Mouse (Mus musculus) G1E-ER4 (cell line): Measurements from ENCODE around the gene Taf1d. TPM values are rescaled to one million over a fixed set of nuclear protein-coding genes. Genes with fewer than 3 reads are reported as not detected.

Experiments used
- GATA1 ChIP-seq: IDR thresholded peaks from one replicate; pipeline ENCODE4 v1.8.0; 2012; ENCODE audit warnings: low read length, inconsistent platforms
- polyA plus RNA-seq: library from polyadenylated mRNA; stranded (reverse); fragments of >175 nt; gene quantifications from 2 replicates; pipeline ENCODE4 v1.2.3, GENCODE M21; 2012

Taf1d gene
- polyA plus RNA-seq, 1 experiment: 12.0 TPM

DNA sequence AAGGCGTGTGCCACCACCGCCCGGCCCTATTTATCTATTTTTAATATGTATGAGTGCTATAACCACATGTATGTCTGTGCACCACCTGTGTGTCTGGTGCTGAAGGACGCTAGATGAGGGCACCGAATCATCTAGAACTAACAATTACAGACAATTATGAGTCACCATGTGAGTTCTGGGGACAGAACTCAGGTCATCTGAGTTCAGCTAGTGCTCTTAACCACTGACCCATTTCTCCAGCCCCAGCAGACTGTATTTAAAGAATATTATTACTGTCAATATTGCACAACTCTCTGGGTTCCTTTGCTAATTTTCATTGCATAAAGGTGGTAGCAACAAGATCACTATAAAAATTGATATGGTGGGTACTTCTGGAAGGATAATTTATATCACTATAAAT lies 6.0 kb upstream of the Taf1d start:
- no peak for TF ChIP-seq GATA1

- no peak for TF ChIP-seq GATA1
Observed at GRCm38 (mm10) chr9:15301399-15301798, 4.6 kb upstream of the Taf1d start.

DNA sequence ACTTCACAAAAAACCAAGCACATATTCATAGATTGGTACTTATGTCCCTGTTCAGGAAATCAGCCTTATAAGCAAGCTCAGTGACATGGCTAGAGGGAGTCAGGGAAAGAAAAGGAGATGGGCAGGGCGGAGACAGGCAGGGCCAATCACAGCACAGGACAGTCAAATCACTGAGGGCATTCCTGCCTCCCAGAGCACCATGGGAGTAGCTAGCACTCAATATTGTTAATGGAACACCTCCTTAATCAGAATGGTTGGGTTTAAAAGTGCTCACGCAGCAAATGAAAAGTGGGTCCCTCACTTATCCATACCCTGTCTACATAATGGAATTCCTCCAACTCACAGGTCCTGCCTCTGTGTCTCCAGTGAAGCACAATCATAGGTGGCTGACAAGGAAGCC lies 3.1 kb upstream of the Taf1d start:
- no peak for TF ChIP-seq GATA1

GRCm38 (mm10) chr9:15306398-15307119 lies 545 bp downstream of the Taf1d start, which contains the start of gene 4931406C07Rik:
Gene 4931406C07Rik, minus strand, starts transcription at chr9:15306448.
- no peak for TF ChIP-seq GATA1

DNA sequence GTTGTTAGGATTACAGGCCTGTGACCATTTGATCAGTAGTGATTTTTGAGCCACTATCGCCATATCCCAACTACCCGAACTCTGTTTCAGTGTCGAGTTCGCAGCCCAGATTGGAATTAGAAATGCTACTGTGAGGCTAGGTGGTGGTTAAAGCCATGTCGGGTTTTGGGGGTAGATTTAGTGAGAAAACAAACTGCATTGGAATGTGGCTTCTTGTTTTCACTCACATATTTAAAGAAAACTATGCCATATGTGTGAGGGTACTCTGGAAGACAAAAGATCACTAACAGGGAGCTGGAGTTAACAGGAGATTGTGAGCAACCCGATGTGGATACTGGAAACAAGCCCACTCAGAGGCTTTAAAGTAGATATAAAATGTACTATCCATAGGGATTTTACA lies 1.2 kb downstream of the Taf1d start:
- TF ChIP-seq GATA1: no peak

DNA sequence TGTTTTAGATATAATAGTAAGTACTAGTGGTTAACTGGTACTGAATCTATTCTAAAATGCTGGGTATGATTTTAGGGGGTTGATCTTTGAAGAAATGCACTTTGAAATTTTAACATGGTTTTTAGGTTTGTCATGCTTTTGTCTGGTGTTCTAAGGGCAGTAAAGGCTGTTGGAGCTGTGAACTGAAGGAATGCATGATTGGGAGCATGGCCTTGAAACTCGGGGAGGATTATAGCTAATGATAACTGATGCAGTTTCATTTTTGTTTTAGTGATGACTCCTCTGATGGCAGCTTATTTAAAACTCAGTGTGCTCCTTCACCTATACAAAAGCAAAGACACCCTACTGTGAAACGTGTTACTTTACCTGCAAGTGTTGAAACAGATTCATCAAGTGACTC lies 2.2 kb downstream of the Taf1d start:
- TF ChIP-seq GATA1: no peak

DNA sequence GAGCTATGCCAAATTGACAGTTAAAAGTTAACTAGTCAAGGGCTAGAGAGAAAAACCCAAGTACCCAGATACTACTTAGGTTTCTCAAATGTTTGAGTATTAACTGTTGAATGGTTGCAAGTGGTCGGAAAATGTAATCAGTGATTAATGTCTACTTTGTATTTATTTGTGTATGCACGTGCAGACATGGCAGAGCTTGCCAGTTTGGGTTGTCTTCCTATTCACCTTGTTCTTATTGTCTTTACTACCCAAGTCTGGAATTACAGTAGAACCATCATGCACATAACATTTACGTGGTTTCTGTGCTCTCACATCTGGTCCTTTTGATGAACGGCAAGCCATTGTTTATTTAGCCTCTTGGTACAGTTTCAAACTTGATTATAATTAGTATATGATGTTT lies 3.4 kb downstream of the Taf1d start:
- TF ChIP-seq GATA1: no peak

DNA sequence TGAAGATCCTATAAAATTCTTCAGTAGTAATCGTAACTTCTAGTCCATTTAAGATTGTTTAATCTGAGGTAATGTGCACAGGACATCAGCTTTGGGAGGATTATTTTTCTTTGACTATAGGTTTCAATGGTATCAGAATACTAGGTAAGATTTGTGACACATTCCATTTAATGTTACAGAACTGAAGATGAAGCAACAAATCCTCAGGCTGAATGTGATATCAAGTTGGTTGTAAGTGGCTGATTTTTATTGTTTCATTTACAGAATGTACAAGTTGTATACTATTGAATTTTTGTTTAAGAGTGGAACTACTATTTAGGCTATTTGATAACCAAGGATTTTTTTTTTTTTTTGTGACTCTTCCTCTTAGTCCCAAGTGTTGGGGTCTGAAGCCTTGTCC lies 4.2 kb downstream of the Taf1d start:
- TF ChIP-seq GATA1: no peak

GRCm38 (mm10) chr9:15312054-15312735 lies 6.2 kb downstream of the Taf1d start:
- peak; percentile 70 for TF ChIP-seq GATA1

GRCm38 (mm10) chr9:15313633-15314032 lies 7.6 kb downstream of the Taf1d start:
- TF ChIP-seq GATA1: no peak

- no peak for TF ChIP-seq GATA1
Observed at GRCm38 (mm10) chr9:15314619-15315018, 8.6 kb downstream of the Taf1d start.

- no peak for TF ChIP-seq GATA1
Observed at GRCm38 (mm10) chr9:15317223-15318169, 11.5 kb downstream of the Taf1d start.

DNA sequence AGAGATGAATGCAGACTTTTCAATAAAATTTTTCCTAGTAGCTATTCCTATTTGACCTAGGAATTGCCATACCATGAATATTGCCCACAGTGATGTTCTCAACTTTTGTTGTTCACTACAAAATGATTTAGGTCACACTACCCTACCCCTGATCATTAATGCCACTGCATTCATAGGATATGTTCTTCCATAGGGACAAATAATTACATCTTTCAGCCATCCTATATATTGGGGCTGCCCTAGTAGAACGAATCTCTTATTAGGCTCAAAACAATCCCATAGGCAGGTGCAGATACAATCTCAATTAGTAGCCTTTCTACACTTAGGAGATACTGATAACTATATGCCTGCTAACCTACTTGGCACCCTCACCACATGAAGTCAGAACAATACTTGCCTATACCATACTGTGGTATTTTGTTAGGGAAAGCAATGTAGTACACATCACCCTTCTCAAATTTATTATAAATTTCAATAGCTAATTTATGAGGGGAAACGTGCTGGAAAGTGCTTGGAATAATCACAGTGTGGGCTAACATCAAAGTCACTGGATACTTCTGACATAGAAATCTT lies 12.2 kb downstream of the Taf1d start:
- TF ChIP-seq GATA1: no peak

DNA sequence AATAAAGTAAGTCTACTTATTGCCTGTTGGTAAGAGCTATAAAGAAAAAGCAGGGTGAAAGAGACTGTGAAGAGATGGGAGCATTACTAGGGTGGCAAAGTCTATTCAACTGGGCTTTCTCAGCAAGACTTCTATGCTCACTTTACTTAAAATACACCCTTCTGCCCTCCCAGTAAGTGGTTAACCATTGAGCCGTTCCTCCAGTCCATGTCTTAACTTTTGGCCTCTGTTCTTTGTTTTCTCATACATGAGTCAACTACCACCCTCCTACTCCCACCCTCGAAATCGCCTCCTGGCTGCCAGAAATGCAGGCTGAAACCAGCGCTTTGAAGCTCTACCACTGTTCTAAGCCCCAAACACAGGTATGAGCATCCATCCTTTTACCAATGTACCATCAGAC lies 31.8 kb downstream of the Taf1d start:
- no peak for TF ChIP-seq GATA1

DNA sequence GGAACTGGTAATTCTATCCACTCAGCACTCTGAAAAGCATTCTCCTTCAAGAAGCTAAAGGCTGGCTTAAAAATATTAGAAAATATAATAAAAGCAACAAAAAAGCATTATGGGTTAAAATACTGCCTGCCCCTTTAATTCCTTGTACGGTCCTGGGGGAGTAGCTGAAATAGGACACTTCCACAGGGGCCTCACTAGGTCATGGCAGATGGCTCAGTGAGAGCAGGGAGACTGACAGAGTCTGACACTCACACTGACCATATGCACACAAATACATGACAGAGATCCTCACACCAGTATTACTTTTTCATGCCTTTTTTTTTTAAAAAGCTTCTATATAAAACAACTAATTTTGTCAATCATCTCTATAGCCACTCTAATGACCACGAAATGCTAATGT lies 43.9 kb downstream of the Taf1d start:
- no peak for TF ChIP-seq GATA1

GRCm38 (mm10) chr9:15356916-15357483 lies 51.0 kb downstream of the Taf1d start:
- no peak for TF ChIP-seq GATA1
